8 mouse cellular contexts compared by ENCODE assay signal in the genomic region with DNA sequence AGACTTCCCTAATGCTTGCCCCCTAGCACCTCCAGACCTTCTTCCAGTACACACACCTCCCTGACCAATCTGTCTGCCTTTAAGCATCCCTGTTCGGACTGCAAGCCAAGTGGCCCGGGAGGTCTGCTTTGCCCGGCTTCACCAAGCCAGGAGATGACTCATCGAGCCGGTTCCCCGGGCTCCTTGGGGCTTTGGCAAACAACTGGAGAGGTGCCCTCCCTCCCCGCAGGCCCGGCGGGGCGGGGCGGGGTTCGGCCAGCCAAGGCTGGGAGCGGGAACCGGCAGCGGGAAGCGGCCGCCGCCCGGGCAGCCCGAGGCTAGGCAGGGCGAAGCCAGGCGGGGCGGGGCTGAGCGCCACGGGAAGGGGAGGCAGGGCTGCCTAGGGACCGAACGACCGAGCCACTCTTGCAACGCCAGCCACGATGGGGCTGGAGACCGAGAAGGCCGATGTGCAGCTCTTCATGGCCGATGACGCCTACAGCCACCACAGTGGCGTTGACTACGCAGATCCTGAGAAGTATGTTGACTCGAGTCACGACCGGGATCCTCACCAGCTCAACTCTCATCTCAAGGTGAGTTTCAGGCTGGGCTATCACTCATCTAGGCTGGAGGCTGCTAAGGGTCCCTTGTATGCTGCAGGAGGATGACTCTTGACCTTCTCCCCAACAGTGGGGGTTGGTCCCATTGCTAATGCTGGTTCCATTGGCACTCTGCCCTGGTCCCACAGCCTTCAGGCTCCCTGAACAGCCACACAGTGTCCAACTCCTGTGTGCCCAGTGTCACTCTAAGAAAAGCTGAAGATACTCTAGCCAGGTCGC. TPM values are rescaled to one million over a fixed set of nuclear protein-coding genes. Genes with fewer than 3 reads are reported as not detected.
DNase-seq lines count a peak whose midpoint lies in the region; ATAC-seq and TF ChIP-seq lines count a peak whose summit lies in the region.

A gene (plus strand): TSS at position 247 of the 818 bp plus-strand sequence.

- ATAC-seq in erythroblast, adult 5-6 weeks (replicated peaks; ENCODE audit: low FRiP score, poor library complexity, severe bottlenecking): no peak
- peak; percentile 74; the same call in 1 of the 2 replicates for ATAC-seq in embryonic facial prominence, embryonic 13.5 days (ENCODE audit: insufficient number of reproducible peaks, insufficient read depth, low FRiP score, low TSS enrichment, low read depth)
- peak; percentile 87 for ATAC-seq in limb, embryonic 12.5 days (ENCODE audit: insufficient number of reproducible peaks, insufficient read depth, low FRiP score, low TSS enrichment, low read depth)
- peak; percentile 95 for ATAC-seq in midbrain, embryonic 13.5 days

- intact Hi-C loops in heart, adult 2 months (cut with DNase I): loop anchor here (1.0 kb wide), 3 partner anchors 27 to 111 kb away; no protein-coding TSS in a partner anchor

- peak within 1 kb of the TSS; percentile 76 for H3K9ac ChIP-seq in embryonic facial prominence, embryonic 13.5 days
- H3K9ac ChIP-seq in heart, adult 2 months (ENCODE audit: low read depth, low read length): peak within 1 kb of the TSS; percentile 69
- peak within 1 kb of the TSS; percentile 71 for H3K9ac ChIP-seq in limb, embryonic 12.5 days (replicated peaks)
- H3K9ac ChIP-seq in midbrain, embryonic 13.5 days (replicated peaks): peak within 1 kb of the TSS; percentile 78

- peak within 1 kb of the TSS; percentile 94 for H3K4me2 ChIP-seq in embryonic facial prominence, embryonic 13.5 days
- H3K4me2 ChIP-seq in limb, embryonic 12.5 days: peak within 1 kb of the TSS; percentile 94
- peak within 1 kb of the TSS; percentile 90 for H3K4me2 ChIP-seq in midbrain, embryonic 13.5 days (replicated peaks)

- TF ChIP-seq CTCF in heart, adult 2 months (IDR thresholded peaks at IDR 0.05): no peak
- no peak for TF ChIP-seq CTCF in kidney, adult 2 months (conservative IDR thresholded peaks at IDR 0.05; ENCODE audit: insufficient read depth, insufficient read length, low read depth, low read length)

- WGBS in embryonic facial prominence, embryonic 13.5 days: 1% methylated on average over 40 of the region's 40 CpGs
- under 1% methylated on average over 40 of the region's 40 CpGs for WGBS in heart, adult 2 months
- WGBS in kidney, adult 2 months: 1% methylated on average over 40 of the region's 40 CpGs
- 1% methylated on average over 40 of the region's 40 CpGs for WGBS in limb, embryonic 12.5 days
- whole genome bisulfite sequencing in midbrain, embryonic 13.5 days: 1% methylated on average over 39 of the region's 40 CpGs

- no peaks in the 10 kb centered on the region for H3K36me3 ChIP-seq in erythroblast, embryonic 14.5 days (ENCODE audit: control insufficient read depth)
- H3K36me3 ChIP-seq in embryonic facial prominence, embryonic 13.5 days: no peaks in the 10 kb centered on the region
- peaks cover 16% of the 10 kb centered on the region for H3K36me3 ChIP-seq in heart, adult 2 months (ENCODE audit: control insufficient read depth, insufficient read depth, low read length)
- H3K36me3 ChIP-seq in kidney, adult 2 months (ENCODE audit: control insufficient read depth, insufficient read depth, low read length): no peaks in the 10 kb centered on the region
- no peaks in the 10 kb centered on the region for H3K36me3 ChIP-seq in limb, embryonic 12.5 days
- no peaks in the 10 kb centered on the region for H3K36me3 ChIP-seq in midbrain, embryonic 13.5 days

- no peaks in the 10 kb centered on the region for H3K4me1 ChIP-seq in erythroblast, embryonic 14.5 days (ENCODE audit: control insufficient read depth)
- peaks cover 18% of the 10 kb centered on the region for H3K4me1 ChIP-seq in embryonic facial prominence, embryonic 13.5 days
- peaks cover 4% of the 10 kb centered on the region for H3K4me1 ChIP-seq in heart, adult 2 months (ENCODE audit: control insufficient read depth, insufficient read depth, low read length)
- H3K4me1 ChIP-seq in kidney, adult 2 months (ENCODE audit: control insufficient read depth, insufficient read depth, low read length): no peaks in the 10 kb centered on the region; the same call in 1 of the 2 replicates
- H3K4me1 ChIP-seq in limb, embryonic 12.5 days (replicated peaks): peaks cover 10% of the 10 kb centered on the region; the same call in 1 of the 2 replicates
- H3K4me1 ChIP-seq in midbrain, embryonic 13.5 days (replicated peaks): peaks cover 9% of the 10 kb centered on the region; the same call in 1 of the 2 replicates

- peak within 1 kb of the TSS; percentile 33; the same call in 1 of the 2 replicates for H3K27ac ChIP-seq in embryonic facial prominence, embryonic 13.5 days
- H3K27ac ChIP-seq in heart, adult 2 months: peak within 1 kb of the TSS; percentile 98
- peak within 1 kb of the TSS; percentile 91 for H3K27ac ChIP-seq in kidney, adult 2 months (ENCODE audit: insufficient read depth, low read depth, low read length)
- H3K27ac ChIP-seq in limb, embryonic 12.5 days: no peak within 1 kb of the TSS
- no peak within 1 kb of the TSS for H3K27ac ChIP-seq in midbrain, embryonic 13.5 days

- peak within 1 kb of the TSS; percentile 15 for H3K4me3 ChIP-seq in erythroblast, embryonic 14.5 days (replicated peaks)
- peak within 1 kb of the TSS; percentile 57 for H3K4me3 ChIP-seq in embryonic facial prominence, embryonic 13.5 days
- peak within 1 kb of the TSS; percentile 54 for H3K4me3 ChIP-seq in heart, adult 2 months
- H3K4me3 ChIP-seq in kidney, adult 2 months (ENCODE audit: insufficient read depth, low read depth, low read length): peak within 1 kb of the TSS; percentile 66
- H3K4me3 ChIP-seq in limb, embryonic 12.5 days (replicated peaks): peak within 1 kb of the TSS; percentile 58
- H3K4me3 ChIP-seq in midbrain, embryonic 13.5 days (replicated peaks): peak within 1 kb of the TSS; percentile 60

- DNase-seq in heart, adult 2 months: peak; percentile 91 to 94
- DNase-seq in kidney, adult 2 months: peak; percentile 93
- DNase-seq in skeletal muscle tissue, adult 2 months (ENCODE audit: low read depth, low spot score): peak; percentile 74

- TF ChIP-seq EP300 in heart, adult 2 months (IDR thresholded peaks at IDR 0.05; ENCODE audit: insufficient read depth, low read depth, low read length): 0 out of 2 replicates have a peak, but pooled peaks have one; percentile 35

- H3K9me3 ChIP-seq in erythroblast, embryonic 14.5 days (ENCODE audit: control insufficient read depth, low read length): no peaks in the 10 kb centered on the region
- no peaks in the 10 kb centered on the region for H3K9me3 ChIP-seq in embryonic facial prominence, embryonic 13.5 days
- H3K9me3 ChIP-seq in limb, embryonic 12.5 days: no peaks in the 10 kb centered on the region
- H3K9me3 ChIP-seq in midbrain, embryonic 13.5 days: no peaks in the 10 kb centered on the region

- TF ChIP-seq POLR2A in heart, adult 2 months (IDR thresholded peaks at IDR 0.05; ENCODE audit: insufficient read depth, low read depth, low read length): peak; percentile 87
- TF ChIP-seq POLR2A in kidney, adult 2 months (IDR thresholded peaks at IDR 0.05; ENCODE audit: low read depth, low read length): peak; percentile 77

- H3K79me2 ChIP-seq in heart, adult 2 months (replicated peaks; ENCODE audit: control insufficient read depth, insufficient read depth, low read length): no peaks in the 10 kb centered on the region

- H3K27me3 ChIP-seq in erythroblast, embryonic 14.5 days (ENCODE audit: control insufficient read depth): peaks cover 14% of the 10 kb centered on the region
- H3K27me3 ChIP-seq in embryonic facial prominence, embryonic 13.5 days: peaks cover 11% of the 10 kb centered on the region
- no peaks in the 10 kb centered on the region for H3K27me3 ChIP-seq in heart, adult 2 months (ENCODE audit: control insufficient read depth, insufficient read depth, low read length)
- H3K27me3 ChIP-seq in kidney, adult 2 months (replicated peaks; ENCODE audit: control insufficient read depth, insufficient read depth, low read length): no peaks in the 10 kb centered on the region
- H3K27me3 ChIP-seq in limb, embryonic 12.5 days: peaks cover 15% of the 10 kb centered on the region
- peaks cover 8% of the 10 kb centered on the region; the same call in 1 of the 2 replicates for H3K27me3 ChIP-seq in midbrain, embryonic 13.5 days

RNA-seq across cellular contexts. Expression of the gene that starts here (rescaled TPM):
- not detected in 2 replicates for polyA plus RNA-seq in erythroblast, embryonic 14.5 days (2012)
- total RNA-seq in erythroblast, adult 5-6 weeks (2015; ENCODE audit: low replicate concordance): 2.7 and 9.4 TPM in 2 replicates
- total RNA-seq in erythroblast, adult 5-6 weeks (2017; ENCODE audit: low replicate concordance): 0.98 TPM in 1 of 2 replicates, not detected in the other
- 15.6 and 15.8 TPM in 2 replicates for polyA plus RNA-seq in embryonic facial prominence, embryonic 13.5 days (2015; fragmentation: Nextera tagmentation; extraction: Ambion mirVana)
- total RNA-seq in heart, adult 2 months (2021): 10 to 100 TPM; 40.7 to 44.8 TPM
- polyA plus RNA-seq in heart, adult 2 months (2012; rRNA removed): 54.2 and 69.5 TPM in 2 replicates
- polyA plus RNA-seq in kidney, adult 2 months (2012; rRNA removed): 44.0 and 50.3 TPM in 2 replicates
- polyA plus RNA-seq in limb, embryonic 12.5 days (2016; fragmentation: Nextera tagmentation; extraction: Ambion mirVana): 7.7 and 8.2 TPM in 2 replicates
- 6.0 and 6.2 TPM in 2 replicates for polyA plus RNA-seq in midbrain, embryonic 13.5 days (2015; fragmentation: Nextera tagmentation; extraction: Ambion mirVana)

Comparison
In these comparisons a context has a peak if more than half of its experiments do, and no peak if none do; other contexts are left out.
1. RNA of the gene that starts here (total RNA-seq): 40.7 to 44.8 TPM in heart, adult 2 months; 0.98 to 9.4 TPM in erythroblast, adult 5-6 weeks; every median in the first group is over 4 times any median in the second.
2. H3K4me3 ChIP-seq: peak in every context shown above with its lines; median percentile 66 in kidney, adult 2 months; 60 in midbrain, embryonic 13.5 days; 58 in limb, embryonic 12.5 days; 57 in embryonic facial prominence, embryonic 13.5 days; 54 in heart, adult 2 months; 15 in erythroblast, embryonic 14.5 days.
3. H3K27ac ChIP-seq: peak in embryonic facial prominence, embryonic 13.5 days (single experiment), heart, adult 2 months (single experiment) and kidney, adult 2 months (single experiment); none in limb, embryonic 12.5 days (single experiment) and midbrain, embryonic 13.5 days (single experiment).
4. Peak in every context shown above with its lines, with median percentiles within 50 percentile points of each other: H3K4me2 ChIP-seq, H3K9ac ChIP-seq and DNase-seq.